Mouse (Mus musculus) hindbrain, embryonic 10.5 days (tissue): ENCODE measurements around the gene Fbxw4. TPM values are rescaled to one million over a fixed set of nuclear protein-coding genes. Genes with fewer than 3 reads are reported as not detected.

Experiments
- DNase-seq: peaks from one replicate; pipeline ENCODE4 v3.0.0-alpha.2; 2017; ENCODE audit warnings: low spot score
- H3K27ac ChIP-seq: fragments of 300-500 bp; sonication (generic); 2 replicates; pipeline ENCODE4 v1.5.1; 2016; ENCODE audit warnings: mild to moderate bottlenecking, moderate library complexity
- H3K27me3 ChIP-seq: fragments of 300-500 bp; sonication (generic); 2 replicates; pipeline ENCODE4 v1.6.1; 2016; ENCODE audit warnings: mild to moderate bottlenecking; ENCODE audit not compliant: poor library complexity, insufficient read depth, severe bottlenecking
- H3K36me3 ChIP-seq: fragments of 300-500 bp; sonication (generic); 2 replicates; pipeline ENCODE4 v1.6.1; 2016; ENCODE audit warnings: mild to moderate bottlenecking, moderate library complexity
- H3K4me1 ChIP-seq: fragments of 300-500 bp; sonication (generic); replicated peaks from 2 replicates; pipeline ENCODE4 v1.6.1; 2016; ENCODE audit warnings: mild to moderate bottlenecking
- H3K4me3 ChIP-seq: fragments of 300-500 bp; sonication (generic); 2 replicates; pipeline ENCODE4 v1.5.1; 2016; ENCODE audit warnings: mild to moderate bottlenecking, moderate library complexity
- H3K9me3 ChIP-seq: fragments of 300-500 bp; sonication (generic); 2 replicates; pipeline ENCODE4 v1.6.1; 2016; ENCODE audit warnings: mild to moderate bottlenecking, moderate library complexity
- WGBS: fragments of 180-500 bp; shearing (Covaris S2); methylation state at CpG from one replicate; pipeline ENCODE4 v1.1.7; 2016; 5-methylcytosine and 5-hydroxymethylcytosine counted together
- polyA plus RNA-seq: library from polyadenylated mRNA; unstranded; fragments of >200 nt; fragmentation: Nextera tagmentation; extraction: Ambion mirVana; gene quantifications from 2 replicates; pipeline ENCODE4 v1.2.1, GENCODE M21; 2016

The Fbxw4 gene
- 1.8 and 5.5 TPM in 2 replicates for polyA plus RNA-seq

DNA sequence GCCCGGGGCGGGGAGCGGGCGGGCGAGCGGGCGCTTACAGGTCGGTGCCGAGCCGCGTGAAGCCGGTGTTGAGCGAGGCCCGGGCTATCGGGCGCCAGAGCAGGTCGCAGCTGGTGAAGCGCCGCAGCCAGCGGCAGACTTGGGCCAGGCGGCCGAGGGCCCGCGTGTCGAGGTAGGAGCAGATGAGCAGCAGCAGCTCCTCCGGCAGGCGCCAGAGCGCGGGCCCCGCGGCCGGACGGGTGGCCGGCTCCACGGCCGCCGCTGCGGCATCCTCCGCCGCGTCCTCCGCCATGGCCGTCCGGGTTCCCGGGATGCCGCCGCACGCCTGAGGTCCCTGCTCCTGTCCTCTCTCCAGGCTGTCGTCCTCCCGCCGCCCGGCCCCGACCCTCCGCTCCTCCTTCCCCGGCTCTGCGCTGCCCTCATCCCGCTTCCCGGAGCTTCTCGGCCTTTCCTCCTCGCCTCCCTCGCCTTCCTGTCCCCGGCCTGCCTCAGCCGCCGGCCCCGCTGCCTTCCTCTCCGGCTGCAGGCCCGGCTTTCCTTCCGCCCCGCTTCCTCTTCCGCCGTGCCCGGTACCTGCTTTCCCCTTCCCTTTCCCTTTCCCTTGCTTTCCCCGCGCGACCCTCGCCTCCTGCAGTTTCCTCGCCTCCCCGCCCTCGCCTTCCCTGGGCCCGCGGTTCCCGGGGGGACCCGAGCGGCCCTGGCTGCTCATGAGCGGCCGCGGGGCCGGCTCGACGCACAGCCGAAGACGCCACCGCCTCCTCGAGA, at the start of gene Fbxw4:
Gene Fbxw4 (minus strand): TSS at position 575 of the 765 bp plus-strand sequence.
- Histone ChIP-seq H3K27ac (peak within 1 kb of the TSS; percentile 98), H3K36me3 (no peaks in the 10 kb centered on the region), H3K4me1 (peaks cover 42% of the 10 kb centered on the region), H3K27me3 (peaks cover 22% of the 10 kb centered on the region), H3K4me3 (peak within 1 kb of the TSS; percentile 84), H3K9me3 (no peaks in the 10 kb centered on the region)
- peak; percentile 79 for DNase-seq
- under 1% methylated on average over 94 of the region's 94 CpGs for WGBS

DNA sequence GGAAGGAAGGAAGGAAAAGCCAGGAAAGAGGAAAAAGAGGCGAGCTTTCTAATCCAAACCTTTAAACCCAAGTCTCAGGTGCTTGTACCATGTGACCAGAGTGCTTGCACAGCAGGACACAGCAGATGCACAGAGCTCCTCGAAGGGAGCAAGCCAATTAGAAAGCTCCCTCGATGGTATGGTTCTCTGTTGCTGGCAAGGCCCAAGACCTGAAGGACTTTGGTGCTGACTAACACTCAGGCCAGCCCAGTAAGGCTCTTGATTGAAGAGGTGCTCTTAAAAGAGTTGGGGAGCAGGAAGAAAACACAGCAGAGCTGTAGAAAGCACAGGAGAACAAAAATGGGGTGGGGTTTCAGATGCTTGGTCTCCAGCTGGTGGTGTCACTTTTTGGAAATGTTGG, 48.6 kb upstream of the Fbxw4 start:
- Histone ChIP-seq H3K27me3 (peaks cover 52% of the 10 kb centered on the region), H3K36me3 (no peaks in the 10 kb centered on the region), H3K9me3 (0 out of 2 replicates have a peak, but pooled peaks cover 3% of the 10 kb centered on the region), H3K4me1 (peaks cover 4% of the 10 kb centered on the region; the same call in 1 of the 2 replicates), H3K27ac (no peak overlapping the region), H3K4me3 (no peak overlapping the region)
- DNase-seq: no peak
- WGBS: 74% methylated on average over 3 of the region's 3 CpGs

DNA sequence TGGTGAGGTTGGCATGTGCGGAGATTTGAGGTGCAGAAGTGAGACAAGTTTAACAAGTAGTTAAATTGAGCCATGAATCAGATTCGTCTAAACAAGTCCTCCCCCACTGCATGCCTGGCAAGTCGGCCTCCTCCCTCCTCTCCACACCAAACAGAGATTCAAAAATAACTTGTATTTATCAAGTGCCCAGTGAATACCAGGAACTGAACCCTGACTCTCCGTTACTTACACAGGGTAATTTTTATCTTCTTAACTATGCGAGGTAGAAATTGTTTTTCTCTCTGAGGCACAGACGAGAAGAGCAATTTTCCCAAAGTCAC, 36.1 kb upstream of the Fbxw4 start:
- H3K36me3 ChIP-seq: no peaks in the 10 kb centered on the region
- peaks cover 21% of the 10 kb centered on the region for H3K4me1 ChIP-seq
- no peaks in the 10 kb centered on the region for H3K9me3 ChIP-seq
- H3K4me3 ChIP-seq: no peak overlapping the region
- peaks cover 58% of the 10 kb centered on the region for H3K27me3 ChIP-seq
- no peak for DNase-seq
- no peak overlapping the region for H3K27ac ChIP-seq
- 56% methylated on average over 6 of the region's 6 CpGs for WGBS

DNA sequence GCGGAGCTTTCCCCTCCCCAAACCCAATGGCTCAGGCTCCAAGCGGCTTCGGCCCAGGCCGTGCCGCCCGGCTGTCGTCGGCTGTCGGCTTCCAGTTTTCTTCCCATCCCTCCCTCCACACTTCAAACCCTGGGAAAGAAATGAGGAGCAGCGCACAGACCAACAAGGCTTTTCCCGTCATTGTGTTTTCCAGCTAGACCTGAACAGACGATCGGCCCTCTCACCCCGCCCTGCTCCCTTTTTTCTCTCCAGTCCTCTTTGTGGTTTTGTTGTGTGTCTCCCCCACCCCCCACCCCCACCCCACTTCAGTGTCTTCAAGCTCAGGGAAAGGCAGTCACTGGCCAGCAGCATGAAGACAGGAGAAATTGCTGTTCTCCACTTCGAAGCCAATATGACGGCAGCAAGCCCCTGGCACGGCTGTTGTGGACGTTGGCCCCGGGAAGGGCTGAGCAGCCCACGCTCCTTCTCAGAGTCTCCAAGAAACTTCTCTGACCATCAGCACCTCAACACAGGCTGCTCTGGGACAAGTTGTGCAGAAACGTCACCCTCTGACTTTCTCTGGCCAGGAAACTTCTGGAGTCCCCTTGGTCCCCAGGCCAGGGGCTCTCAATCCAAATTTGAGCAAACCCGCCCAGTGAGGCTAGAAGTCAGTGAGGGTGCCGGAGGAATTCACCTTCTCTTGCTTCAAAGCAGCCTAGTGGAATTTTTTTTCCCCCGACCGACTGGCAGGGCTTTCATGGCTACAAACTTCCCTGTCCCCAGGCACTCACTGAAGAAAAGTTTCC, 35.6 kb upstream of the Fbxw4 start:
- H3K36me3 ChIP-seq: no peaks in the 10 kb centered on the region
- DNase-seq: peak; percentile 45
- no peaks in the 10 kb centered on the region for H3K9me3 ChIP-seq
- H3K4me3 ChIP-seq: peak overlapping the region; percentile 29
- 32% methylated on average over 25 of the region's 25 CpGs for WGBS
- H3K27me3 ChIP-seq: peaks cover 60% of the 10 kb centered on the region
- peak overlapping the region; percentile 68; the same call in 1 of the 2 replicates for H3K27ac ChIP-seq
- peaks cover 27% of the 10 kb centered on the region for H3K4me1 ChIP-seq

DNA sequence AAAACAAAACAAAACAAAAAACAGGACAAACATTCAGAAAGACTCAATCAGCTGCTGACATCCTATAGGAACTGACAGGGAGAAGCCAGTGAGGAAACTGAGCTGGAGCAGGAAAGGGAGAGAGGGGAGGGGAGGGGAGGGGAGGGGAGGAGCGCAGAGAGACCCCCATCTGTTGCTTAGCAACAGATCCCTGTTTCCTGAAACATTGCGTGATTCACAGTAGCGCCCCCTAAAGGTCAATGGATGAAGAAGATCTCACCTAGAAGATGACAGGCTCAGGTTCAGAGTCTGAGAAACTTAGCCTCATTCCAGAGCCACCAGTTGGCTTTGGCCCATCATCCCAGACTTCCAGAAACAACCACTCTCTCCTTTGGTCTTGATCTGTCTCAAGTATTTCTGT, 33.9 kb upstream of the Fbxw4 start:
- 41% methylated on average over 3 of the region's 3 CpGs for WGBS
- Histone ChIP-seq H3K27me3 (peaks cover 65% of the 10 kb centered on the region), H3K4me1 (peaks cover 27% of the 10 kb centered on the region)

DNA sequence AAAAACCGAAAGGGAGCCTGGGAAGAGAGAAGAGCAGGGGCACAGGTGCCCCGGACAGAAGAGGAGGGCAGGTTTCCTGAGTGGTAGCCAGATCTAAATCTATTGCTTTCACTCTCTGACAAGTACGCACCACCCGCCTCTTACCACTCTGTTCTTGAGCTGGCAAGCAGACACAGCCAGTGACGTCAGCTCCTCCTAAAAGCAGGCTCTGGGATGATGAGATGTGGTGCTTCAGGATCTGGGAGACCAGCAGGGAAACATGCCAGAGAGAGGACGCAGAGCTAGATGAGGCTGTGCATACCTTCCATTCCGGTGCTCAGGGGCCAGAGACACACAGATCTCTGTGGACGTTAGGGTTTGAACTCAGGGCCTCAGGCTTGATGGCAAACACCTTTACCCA, 32.1 kb upstream of the Fbxw4 start:
- H3K4me1 ChIP-seq: peaks cover 27% of the 10 kb centered on the region
- no peaks in the 10 kb centered on the region for H3K36me3 ChIP-seq
- 91% methylated on average over 8 of the region's 8 CpGs for WGBS
- no peak for DNase-seq
- no peak overlapping the region for H3K4me3 ChIP-seq
- no peak overlapping the region for H3K27ac ChIP-seq
- no peaks in the 10 kb centered on the region for H3K9me3 ChIP-seq
- peaks cover 60% of the 10 kb centered on the region for H3K27me3 ChIP-seq

More for the DNA sequence above, 33.9 kb upstream of the Fbxw4 start:
- Histone ChIP-seq H3K36me3 (no peaks in the 10 kb centered on the region), H3K27ac (no peak overlapping the region), H3K9me3 (no peaks in the 10 kb centered on the region), H3K4me3 (no peak overlapping the region)
- no peak for DNase-seq

DNA sequence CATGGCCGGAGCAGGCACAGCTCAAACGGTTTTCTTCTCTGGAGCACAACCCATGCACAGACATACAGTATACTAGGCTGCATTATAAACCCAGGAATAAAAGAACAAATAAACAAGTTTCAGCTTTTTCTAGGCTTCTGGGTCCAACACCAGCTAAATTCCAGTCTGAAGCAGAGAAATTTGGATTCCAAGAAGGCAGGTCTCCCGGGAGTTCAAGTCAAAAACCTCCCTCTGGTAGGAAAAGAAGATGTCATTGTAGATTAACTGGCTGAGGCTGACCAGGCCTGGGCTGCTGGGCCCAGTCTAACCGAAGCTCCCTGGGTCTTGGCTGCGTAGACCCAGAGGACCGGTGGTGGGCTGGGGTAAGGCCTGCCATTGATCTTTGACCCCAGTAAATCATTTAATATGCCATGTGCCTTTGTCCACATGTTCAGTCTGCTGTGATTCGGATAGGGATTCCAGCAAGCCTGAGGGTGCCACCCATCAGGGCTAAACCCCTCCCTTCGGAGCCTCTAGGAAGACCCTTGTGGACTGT, 31.0 kb upstream of the Fbxw4 start:
- Histone ChIP-seq H3K27me3 (peaks cover 60% of the 10 kb centered on the region), H3K9me3 (no peaks in the 10 kb centered on the region), H3K27ac (no peak overlapping the region), H3K4me1 (peaks cover 25% of the 10 kb centered on the region), H3K36me3 (no peaks in the 10 kb centered on the region), H3K4me3 (no peak overlapping the region)
- no peak for DNase-seq
- 62% methylated on average over 8 of the region's 8 CpGs for WGBS

DNA sequence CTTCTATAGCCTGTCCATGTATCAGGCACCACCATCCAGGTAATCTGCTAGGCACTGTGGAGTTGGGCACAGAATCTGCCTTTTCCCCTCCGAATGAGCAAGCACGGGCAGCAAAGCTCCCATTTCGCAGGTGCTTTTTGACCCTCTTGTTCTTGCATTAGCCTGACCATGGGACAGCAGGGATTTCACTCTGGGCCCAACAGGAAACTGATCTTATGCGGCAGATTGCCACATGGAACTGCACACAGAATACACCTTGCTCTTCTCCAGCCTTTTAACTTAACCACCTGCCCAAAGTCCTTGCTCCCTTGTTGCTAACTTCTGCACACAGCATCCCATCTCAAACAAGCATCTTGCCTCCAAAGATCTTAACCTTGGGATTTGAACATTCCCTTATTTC, 26.9 kb upstream of the Fbxw4 start:
- peaks cover 12% of the 10 kb centered on the region; the same call in 1 of the 2 replicates for H3K4me1 ChIP-seq
- no peaks in the 10 kb centered on the region for H3K36me3 ChIP-seq
- H3K27me3 ChIP-seq: peaks cover 54% of the 10 kb centered on the region
- no peak overlapping the region for H3K27ac ChIP-seq
- DNase-seq: no peak
- no peaks in the 10 kb centered on the region for H3K9me3 ChIP-seq
- WGBS: 68% methylated on average over 4 of the region's 4 CpGs
- H3K4me3 ChIP-seq: no peak overlapping the region

DNA sequence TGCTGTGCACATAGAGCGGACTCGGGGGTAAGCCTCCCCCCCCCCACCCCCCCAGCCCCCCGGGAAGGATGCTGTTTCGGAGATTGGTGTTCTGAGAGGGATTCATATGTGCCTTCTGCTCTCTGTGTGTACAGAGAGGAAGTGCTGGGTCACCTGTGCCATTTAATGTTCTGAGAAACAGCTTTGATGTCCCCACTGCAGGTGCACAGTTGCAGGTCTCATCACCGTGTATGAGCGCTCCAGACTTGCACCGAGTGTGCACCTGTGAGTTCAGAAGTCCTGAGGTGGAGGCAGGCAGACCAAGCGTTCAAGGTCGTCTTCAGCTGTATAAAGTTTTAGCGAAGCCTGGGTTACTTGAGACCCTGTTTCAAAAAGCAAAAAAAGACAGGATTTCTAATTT, 23.6 kb upstream of the Fbxw4 start:
- DNase-seq: no peak
- Histone ChIP-seq H3K27me3 (peaks cover 73% of the 10 kb centered on the region), H3K36me3 (no peaks in the 10 kb centered on the region), H3K4me3 (no peak overlapping the region), H3K9me3 (no peaks in the 10 kb centered on the region), H3K4me1 (no peaks in the 10 kb centered on the region), H3K27ac (no peak overlapping the region)
- 85% methylated on average over 10 of the region's 10 CpGs for WGBS

DNA sequence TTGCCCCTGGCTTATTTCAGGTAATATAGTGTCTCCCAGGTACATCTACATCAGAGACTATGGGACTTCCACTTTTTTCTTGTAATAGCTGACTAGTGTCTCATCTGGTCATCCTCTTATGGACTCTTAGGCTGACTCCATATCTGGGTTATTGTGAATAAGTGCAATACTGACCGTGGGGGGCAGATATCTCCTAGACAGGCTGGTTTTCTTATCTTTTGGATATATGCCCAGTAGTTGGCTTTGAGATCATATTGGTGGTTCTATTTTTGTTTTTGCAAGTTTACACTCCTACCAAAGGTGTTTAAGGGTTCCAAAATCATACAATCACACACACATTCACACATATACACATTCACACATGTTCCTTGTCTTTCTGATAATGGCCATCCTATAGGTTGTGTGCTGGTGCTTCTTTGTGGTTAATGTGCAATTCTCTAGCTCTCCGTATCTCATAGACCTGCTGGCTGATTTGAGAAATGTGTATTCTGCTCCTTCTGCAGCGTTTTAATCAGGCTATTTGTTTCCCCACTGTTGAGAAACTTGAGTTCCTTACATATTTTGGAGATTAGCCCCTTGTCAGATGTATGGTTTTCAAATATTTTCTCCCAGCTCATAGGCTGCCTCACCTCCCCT, 20.5 kb upstream of the Fbxw4 start:
- peaks cover 17% of the 10 kb centered on the region for H3K4me1 ChIP-seq

DNA sequence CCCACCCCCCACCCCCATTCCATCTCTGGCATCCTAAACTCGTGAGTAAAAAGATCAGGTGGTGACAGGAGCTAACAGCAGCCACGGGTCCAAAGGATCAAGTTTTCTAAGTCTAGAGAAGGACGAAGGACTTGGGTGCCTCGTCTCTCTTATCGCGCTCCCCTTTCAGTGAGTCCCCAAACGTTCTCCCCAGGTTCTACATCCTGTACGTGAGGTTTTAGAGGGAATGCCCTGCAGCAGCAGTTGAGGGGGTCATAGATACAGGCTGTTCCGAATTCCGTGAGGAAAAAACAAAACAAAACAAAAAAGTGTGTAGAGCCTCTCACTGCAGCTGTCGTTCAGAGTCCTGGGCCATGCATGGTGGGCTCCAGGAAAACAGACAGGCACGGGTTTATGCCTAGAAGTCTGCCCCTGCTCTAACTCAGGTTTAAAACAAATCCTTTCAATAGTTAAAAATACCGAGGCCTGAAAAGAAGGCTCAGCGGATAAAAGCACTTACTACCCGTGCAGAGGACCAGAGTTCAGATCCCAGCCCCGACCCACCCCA, 16.7 kb upstream of the Fbxw4 start:
- peak; percentile 34 for DNase-seq
- Histone ChIP-seq H3K36me3 (no peaks in the 10 kb centered on the region), H3K27ac (peak overlapping the region; percentile 37; the same call in 1 of the 2 replicates), H3K4me3 (peak overlapping the region; percentile 45), H3K4me1 (peaks cover 25% of the 10 kb centered on the region), H3K9me3 (no peaks in the 10 kb centered on the region), H3K27me3 (peaks cover 99% of the 10 kb centered on the region)
- WGBS: 7% methylated on average over 16 of the region's 16 CpGs

More for the DNA sequence above, 20.5 kb upstream of the Fbxw4 start:
- Histone ChIP-seq H3K36me3 (no peaks in the 10 kb centered on the region), H3K27ac (no peak overlapping the region), H3K9me3 (no peaks in the 10 kb centered on the region), H3K27me3 (peaks cover 87% of the 10 kb centered on the region), H3K4me3 (no peak overlapping the region)
- no peak for DNase-seq
- 73% methylated on average over 3 of the region's 3 CpGs for WGBS
